Mouse (Mus musculus): ENCODE data around the gene Srsf9.

DNA sequence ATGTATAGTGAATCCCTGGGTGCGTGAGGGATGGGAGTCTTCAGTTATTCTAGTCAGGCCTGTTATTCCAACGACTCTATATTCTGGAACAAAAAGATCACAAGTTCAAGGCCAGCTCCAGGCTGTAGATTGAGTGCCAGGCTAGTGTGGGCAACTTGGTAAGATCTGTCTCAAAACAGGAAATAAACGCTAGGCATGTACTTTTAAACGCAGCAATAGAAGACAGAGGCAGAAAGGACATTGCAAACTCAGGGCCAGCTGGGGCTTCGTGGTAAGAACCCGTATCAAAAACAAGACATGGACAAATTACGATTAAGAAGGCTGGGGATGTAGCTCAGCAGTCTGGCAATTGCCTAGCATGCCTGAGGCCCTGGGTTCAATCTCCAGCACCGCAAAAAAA, 32.5 kb downstream of the Srsf9 start:
- TF ChIP-seq CTCF (IDR thresholded peaks at IDR 0.05; ENCODE audit: borderline replicate concordance, control insufficient read depth, extremely low read depth, insufficient read depth, low read length, poor library complexity) = no peak
- no peak for TF ChIP-seq POLR2A (IDR thresholded peaks at IDR 0.05; ENCODE audit: control insufficient read depth, extremely low read depth, insufficient read depth, low read length, poor library complexity)
